Mouse (Mus musculus) lung, adult 18-20 months (tissue): ENCODE data around the gene Hmg20b.

ENCODE experiments used
- DNase-seq, 2 experiments: peaks; one replicate each; pipeline ENCODE4 v3.0.0; 2022; ENCODE audit warnings: mixed read lengths in 2 of 2

Hmg20b gene

DNA sequence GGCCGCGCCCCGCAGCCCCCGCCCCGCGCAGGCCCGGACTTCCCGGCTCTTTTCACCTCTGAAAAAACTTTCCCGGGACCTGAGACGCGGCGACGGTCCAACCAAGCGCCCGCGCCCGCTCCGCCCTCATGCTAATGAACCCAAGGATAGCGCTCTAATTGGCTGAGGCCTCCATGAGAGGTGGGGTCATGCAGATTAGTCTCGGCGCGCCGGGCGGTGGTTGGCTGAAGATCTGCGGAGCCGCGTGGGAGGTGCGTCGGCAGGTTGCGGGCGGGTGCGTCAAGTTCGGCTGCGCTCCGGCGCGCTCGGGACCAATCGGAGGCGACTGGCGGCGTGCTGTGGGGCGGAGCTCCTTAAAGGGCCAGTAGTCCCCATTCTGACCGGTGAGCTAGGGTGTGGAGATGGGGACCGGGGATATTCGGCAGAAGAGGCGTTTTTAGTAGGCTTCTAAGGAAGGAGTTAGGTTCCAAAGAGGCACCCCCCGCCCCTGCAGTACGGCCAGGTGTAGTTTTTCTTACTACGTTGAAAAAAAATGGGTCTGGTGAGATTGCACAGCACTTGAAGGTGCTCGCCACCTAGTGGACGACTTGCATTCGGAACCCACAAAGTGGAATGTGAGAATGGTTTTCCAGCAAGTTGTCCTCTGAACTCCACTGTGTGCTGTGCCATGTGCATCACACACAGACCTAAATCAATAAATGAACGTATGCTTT lies at the start of gene Hmg20b:
Gene Hmg20b (minus strand): TSS at position 130 of the 713 bp plus-strand sequence.
- peak; percentile 100 for DNase-seq

DNA sequence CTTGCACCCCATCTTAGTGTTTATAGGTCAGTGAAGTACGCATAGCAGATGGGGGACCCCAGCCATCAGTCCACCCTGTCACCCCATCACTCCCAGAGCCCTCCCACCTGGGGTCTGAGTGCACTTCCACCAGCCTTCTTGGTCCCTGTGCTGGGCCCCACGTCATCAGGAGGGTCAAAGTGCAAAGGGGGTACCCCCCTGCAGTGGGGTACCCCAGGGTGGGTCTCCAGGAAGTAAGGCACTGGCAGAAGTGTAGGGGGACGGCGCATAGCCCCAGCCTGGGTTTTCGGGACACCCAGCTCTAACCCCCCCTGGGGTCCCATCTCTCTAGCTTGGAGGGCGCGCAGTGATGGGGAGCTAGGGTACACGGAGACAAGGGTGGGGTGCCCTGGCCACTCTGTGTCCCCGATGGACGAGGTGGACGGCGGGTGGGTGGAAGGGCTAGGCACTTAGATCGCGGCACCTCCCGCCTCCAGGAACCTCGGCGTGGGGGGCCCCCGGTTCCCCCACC lies 49.6 kb upstream of the Hmg20b start:
- DNase-seq = no peak

DNA sequence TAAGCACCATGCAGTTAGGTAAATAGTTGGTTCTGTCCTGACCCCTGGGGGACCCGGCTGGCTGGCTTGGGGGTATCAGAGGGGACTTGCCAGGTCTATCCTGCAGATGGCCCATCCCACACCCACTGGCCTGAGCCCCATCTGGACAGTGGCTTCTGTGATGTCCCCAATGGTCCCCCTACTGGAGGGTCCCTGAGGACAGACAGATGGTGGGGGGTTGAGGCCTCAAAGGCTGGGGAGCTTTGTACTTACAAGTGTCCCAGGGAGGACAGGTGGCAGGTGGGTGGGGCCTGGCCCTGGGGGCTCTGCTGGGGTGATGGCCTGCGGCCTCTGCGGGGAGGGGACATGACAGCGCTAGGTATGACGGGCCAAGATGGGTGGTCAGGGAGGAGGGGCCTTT lies 49.0 kb upstream of the Hmg20b start:
- DNase-seq = no peak

DNA sequence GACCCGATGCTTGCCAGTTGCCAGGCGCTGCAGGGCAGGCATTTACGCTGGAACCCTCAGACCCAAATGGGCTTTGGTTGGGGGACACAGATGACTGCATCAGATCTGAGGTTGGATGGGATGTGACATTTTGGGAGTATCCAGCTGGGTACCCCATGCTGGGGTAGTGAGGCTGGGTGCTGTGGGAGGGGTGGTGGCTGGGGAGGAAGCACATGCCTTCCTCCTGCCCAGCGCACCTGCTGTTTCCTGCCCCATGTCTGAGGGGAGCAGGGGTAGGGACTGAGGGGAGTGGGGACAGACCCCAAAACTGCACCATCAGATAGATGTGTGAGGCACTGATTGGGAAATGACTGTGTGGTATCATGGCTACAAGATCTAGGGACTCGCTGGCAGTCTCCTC lies 46.5 kb upstream of the Hmg20b start:
- DNase-seq = no peak

DNA sequence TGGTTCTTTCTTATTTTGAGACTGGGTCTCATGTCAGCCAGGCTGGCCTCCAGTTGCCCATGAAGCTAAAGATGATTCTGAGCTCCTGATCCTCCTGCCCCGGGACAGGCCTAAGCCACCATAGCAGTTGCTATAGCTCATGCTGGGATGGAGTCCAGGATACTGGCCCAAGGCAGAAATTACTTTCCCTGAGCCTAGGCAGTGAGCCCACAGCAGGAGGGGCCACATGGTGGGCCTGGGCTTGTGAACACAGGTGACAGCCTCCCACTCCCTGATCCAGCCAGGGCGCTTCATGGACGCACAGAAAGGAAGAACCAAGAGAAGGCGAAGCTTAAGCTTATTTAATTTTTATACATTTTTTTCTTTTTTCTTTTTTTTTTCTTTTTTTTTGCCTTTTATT lies 45.6 kb upstream of the Hmg20b start:
- DNase-seq = no peak

DNA sequence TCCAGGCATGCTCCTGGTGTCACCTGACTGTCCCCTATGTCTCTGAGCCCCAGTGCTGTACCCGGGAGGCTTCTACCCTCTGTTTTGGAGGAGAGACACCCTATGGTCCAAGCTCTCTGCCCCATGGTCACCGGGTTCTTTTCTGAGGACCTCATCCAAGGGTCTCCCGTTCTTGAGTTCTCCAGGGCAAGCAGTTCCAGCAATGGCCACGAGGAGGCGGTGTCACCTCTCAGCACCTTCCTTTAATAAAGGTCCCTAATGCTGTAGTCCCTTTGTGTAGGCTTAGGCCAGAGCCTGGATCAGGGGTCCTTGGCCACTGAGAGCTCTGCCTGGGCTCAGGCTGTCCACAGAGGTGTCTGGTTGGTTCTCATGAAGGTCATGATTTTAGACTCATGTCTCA lies 44.8 kb upstream of the Hmg20b start:
- peak in 1 of 2 experiments; percentile 71 for DNase-seq

DNA sequence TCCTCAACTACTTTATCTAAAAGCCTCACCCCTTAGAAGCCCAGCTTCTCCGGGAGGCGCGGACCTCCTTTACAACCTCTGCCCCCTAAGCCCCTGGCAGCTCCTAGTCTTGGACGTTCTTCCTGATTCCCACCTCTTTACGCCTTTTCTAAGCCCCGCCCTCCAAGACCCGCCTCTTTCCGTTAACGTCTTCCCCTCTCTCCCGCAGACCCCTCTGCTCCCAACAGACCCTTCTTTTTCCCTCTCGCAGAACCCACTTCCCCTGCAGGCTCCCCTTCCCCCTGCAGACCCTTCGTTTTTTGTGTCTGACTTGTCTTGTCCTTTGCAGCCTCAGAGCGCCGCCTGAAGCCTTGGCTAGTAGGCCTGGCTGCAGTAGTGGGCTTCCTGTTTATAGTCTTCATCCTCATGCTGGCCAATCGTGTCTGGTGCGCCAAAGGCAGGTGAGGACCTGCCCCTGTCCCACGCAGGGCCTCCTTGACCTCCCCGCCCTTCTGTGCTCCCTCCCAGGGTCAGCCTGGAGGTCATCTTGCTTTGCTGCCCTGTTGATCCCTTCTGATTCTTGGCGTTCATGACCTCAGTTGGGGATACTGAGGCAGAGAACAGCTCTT lies 43.3 kb upstream of the Hmg20b start:
- DNase-seq = no peak

DNA sequence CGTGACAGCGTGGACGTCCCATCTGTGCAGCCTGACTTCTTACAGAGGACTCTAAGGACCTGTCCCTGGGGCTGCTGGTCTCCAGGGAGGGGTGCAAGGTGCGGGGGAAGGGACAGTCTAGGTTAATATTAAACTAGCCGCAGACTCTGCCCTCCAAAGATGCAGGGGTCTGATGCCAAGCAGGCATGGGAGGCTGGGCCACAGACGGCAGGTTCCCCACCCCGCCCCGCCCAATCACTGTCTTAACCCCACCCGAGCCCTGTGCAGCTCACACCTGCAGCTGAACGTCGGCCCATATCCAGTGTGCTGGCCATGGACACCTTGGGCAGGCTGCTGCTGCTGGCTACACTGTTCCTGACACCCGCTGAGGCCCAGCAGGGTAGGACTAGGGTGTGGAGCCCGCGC lies 42.5 kb upstream of the Hmg20b start, which contains the start of gene Smim24:
Gene Smim24 (plus strand): TSS at position 271 of the 405 bp plus-strand sequence.
- DNase-seq = no peak

DNA sequence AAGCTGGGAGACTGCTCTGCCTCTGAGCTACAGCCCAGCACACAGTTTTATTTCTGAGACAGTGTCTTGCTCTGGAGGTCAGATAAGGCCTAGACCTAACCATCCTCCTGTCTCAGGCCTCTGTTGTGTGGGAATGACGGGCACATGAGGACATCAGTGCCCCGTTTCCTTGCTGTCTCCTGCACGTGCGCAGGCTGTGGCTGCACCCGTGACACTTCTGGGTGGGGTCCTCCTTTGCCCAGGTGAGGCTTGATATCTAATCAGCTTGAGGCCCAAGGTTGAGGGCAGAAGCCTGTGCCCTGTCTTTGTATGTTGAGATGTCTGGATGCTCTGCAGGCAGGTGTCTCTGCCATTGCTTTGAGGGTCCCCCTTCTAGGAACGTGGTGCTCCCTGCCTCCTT lies 42.0 kb upstream of the Hmg20b start:
- DNase-seq = no peak

DNA sequence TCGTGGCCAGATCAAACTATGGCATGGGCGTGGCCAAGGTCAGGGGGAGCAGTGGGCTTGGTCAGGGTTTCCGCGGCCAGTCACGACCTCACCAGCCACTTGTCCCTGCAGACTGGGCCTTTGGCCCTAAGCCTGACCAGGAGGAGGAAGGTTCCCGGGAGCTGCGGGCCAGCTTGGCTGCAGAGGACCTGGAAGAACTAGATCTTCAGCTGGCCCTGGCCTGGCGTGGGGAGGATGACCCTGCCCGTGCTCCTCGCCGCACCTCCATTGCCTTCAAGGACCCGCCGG lies 40.3 kb upstream of the Hmg20b start:
- DNase-seq = peak in 1 of 2 experiments; percentile 8

DNA sequence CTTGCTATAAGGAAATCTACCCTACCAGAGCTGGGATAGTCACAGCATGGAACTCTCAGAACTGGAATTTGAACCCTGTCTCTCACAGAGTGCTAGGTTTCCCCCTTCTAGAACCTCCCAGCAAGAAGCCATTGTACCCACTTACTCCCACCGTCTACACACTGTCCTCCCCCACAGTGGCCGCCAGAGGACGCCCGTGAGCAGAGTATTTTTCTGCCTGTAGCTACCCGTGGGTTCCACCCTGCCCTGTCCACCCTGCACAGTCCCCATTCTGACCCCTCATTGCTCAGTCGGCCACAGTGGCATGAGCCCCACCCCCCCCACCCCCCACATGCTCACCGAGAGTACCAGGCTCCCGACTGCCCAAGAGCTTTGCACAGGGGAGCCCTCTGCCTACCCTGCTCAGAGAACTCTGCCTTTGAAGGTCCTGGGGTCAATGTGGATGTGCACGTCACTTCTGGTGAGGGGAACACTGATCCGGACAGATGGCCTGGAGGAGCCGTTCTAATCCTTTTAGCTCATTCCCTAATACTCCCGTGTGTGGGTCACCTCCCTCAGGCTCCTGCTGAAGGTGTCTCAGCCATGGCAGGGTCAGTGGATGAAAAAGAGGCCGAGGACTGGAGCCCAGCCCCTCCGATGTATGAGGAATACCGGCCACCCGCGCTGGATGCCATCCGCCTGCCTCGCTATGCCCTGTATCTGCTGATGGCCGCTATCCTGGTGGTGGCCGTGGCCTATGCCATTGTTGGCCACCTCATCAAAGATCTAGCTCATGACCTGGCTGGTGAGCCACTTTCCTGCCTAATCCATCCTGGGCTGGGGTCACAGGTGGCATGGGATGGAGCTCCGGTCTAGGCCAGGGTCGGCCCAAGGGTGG lies 39.8 kb upstream of the Hmg20b start:
- peak; percentile 74 to 77 for DNase-seq

DNA sequence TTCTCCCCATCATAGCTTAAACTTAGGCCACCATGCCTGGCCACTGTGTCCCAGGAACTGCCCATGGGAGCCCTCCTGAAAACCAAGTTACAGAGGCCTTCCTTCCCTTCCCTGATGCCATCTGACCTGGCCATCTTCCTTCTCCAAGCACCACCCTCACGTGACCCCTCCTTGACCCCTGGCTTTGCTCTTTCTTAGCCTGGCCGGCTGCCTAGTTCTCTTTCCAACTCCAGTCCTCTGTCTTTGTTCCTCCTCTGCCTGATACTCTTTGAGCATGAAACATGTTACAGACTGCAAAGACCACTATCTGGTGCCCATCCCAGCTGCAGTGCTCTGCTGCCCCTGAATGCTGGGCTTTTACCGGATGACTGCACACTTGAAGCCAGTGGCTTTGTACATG lies 39.1 kb upstream of the Hmg20b start:
- DNase-seq = peak in 1 of 2 experiments; percentile 50

DNA sequence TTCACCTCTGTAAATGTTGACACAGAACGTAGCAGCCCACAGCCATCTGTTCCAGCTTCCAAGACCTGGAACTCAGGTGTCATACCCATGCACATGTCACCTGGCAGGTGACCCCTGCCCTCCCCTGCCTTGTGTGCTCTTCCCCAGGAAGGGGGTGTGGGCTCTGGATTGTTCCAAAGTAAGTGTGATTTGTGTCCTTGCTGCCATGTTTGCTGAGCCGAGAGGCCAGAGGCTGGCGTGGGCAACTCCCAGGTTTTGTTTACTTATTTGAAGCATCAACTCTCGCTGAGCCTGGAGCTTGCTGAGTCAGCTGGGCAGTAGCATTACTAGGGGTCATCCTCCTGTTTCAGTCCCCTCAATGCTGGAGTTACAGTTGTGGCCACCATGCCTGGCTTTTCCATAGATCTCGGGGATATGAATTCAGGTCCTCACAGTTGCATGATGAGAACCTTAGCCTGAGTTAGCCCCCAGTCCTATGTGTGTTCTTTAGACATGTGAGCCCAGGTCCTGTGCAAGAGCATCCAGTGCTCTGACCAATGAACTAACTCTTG lies 38.3 kb upstream of the Hmg20b start, which contains the start of gene Gm48552:
Gene Gm48552 (plus strand): TSS at position 501 of the 551 bp plus-strand sequence.
- DNase-seq = no peak

DNA sequence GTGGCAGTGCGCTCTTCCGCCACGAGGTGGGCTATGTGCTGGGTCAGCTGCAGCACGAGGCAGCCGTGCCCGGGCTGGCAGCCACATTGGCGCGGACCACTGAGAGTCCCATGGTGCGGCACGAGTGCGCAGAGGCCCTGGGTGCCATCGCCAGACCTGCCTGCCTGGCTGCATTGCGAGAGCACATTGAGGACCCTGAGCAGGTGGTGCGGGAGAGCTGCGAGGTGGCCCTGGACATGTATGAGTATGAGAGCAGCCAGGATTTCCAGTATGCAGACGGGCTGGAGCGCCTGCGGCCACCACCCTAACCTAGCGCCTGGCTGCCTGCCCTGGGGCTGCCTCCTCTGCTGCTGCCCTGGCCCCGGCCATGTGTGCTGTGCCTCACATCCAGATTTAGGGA lies 37.4 kb upstream of the Hmg20b start:
- no peak for DNase-seq

DNA sequence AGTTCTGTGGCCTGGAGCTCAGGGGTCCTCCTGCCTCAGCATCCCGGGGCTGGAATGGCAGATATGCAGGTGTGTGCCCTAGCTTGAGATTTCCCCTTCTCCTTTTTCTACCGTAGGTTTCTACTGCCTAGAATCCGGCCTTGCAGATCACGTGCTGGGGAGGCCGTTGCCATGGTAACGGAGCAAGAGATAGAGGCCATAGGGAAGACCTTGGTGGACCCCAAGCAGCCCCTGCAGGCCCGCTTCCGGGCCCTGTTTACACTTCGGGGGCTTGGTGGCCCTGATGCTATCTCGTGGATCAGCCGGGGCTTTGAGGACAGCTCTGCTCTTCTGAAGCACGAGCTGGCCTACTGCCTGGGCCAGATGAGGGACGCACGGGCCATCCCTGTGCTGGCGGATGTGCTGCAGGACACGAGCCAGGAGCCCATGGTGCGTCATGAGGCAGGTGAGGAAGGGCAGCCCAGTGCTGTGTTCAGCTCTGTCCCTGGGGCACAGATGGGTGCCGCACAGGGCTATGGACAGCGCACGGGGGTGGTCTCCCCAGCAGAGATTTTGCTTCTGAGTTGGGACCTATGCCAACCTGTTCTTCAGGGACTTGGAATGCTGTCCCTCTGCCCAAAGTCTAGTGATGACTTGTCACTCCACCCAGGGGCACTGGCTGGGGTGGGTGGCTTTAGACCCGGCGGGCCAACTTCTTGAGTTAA lies 35.5 kb upstream of the Hmg20b start:
- DNase-seq = no peak

DNA sequence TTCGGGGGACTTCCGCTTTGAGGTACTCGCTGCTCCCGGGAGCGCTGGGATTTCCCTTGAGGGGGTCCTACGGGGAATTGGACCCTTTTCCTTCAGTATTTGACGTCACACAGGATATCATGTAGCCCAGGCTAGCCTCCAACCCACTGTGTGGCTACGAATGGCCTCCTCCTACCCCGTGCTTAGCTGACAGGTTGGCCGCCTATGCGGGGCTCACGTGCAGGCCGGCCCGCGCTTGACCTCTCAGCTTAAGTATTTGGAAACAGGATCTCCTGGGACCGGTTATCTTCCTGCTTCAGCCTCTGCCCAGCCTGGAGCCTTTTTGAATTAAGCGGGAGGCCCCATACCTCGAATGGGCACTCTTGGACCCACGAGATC lies 34.3 kb upstream of the Hmg20b start:
- DNase-seq = no peak

DNA sequence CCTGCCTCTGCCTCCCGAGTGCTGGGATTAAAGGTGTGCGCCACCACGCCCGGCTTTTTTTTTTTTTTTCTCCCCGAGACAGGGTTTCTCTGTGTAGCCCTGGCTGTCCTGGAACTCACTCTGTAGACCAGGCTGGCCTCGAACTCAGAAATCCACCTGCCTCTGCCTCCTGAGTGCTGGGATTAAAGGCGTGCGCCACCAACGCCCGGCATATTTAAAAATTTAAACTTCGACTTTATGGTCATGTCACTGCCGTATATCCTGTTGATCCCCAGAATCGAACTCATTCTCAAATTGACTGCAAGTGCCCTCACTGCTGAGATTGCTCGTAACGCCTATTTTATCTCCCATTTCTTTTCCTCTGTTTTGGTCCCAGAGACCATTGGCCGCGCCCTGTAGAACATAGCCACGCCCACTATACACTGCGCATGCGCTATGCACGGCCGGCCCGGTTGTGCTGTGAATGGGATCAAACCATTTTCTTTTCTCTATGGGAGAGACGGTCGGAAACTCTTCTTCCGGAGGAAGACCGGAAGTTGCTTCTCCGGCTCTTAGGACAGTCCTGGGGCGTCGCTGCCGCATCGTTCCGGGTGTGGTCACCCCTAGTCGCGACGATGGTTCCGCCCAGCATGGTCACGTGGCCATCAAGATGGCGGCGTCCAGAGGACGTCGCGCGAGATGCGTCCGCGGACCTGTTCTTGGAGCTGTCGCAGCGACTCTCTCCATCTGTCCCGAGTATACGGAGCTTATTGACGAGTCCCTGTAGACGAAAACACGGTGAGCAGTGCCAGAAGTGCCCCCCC lies 33.7 kb upstream of the Hmg20b start, which contains the start of the genes Dohh and Gm48551:
Gene Dohh (plus strand): TSS at position 627 of the 803 bp plus-strand sequence.
Gene Gm48551 (plus strand): TSS at position 665 of the 803 bp plus-strand sequence.
- DNase-seq = peak; percentile 98 to 99

DNA sequence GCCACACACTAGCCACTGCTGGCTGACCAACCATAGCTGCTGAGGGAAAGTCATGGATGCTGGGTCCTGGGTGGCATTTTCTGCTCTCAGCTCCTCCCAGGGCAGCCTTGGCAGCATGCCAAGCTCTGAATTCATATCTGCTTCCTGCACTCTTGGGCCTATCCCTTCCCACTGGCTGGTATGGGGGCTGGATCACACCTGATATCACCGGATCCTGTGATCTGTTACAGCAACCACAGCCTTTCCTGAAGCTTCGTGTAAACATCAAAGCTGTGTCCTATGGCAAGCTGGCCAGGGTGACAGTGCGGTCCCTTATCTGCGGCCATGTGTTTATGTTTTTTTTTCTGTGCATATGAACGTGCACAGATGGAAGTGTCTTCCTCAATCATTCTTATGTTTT lies 31.8 kb upstream of the Hmg20b start:
- DNase-seq = peak; percentile 62 to 66

DNA sequence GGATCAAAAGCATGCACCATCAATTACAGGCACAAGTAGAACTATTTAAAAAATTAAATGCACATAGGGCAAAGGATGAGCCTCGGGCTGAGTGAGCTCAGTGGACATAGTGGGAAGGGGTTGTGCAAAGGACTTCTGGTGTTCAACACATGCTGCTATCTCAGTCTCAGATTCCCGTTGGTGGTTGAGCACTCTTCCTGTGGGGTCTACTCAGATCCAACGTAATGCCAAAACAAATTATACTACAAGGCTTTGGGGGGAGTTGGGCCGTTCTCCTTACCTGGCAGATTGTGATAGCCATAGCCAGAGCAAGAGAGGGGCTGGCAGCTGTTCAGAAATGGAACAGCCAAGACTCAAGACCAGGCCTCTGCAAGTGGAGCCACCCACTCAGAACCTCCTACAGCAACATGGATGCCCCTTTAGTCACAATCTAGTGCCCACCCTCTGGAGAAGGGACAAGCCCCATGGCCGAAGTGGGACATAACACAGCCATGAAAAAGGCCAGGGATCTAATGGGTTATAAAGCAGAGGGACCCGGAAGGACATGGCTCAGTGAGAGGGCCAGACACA lies 29.6 kb upstream of the Hmg20b start:
- DNase-seq = no peak

DNA sequence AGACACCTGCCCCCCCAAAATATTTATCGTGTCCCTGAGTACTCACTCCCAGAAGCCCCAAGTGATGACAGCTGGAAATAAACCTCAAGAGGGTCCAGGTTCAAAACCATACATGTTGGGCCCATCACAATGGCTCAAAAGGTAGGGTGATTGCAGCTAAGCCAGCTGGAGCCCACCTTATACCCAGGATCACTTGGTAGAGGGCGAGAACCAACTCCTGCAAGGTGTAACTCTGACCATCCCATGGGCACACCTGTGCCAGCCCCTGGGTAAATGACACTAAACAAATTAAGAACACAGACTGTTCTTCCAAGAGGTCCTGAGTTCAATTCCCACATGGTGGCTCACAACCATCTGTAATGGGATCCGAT lies 28.9 kb upstream of the Hmg20b start:
- no peak for DNase-seq

DNA sequence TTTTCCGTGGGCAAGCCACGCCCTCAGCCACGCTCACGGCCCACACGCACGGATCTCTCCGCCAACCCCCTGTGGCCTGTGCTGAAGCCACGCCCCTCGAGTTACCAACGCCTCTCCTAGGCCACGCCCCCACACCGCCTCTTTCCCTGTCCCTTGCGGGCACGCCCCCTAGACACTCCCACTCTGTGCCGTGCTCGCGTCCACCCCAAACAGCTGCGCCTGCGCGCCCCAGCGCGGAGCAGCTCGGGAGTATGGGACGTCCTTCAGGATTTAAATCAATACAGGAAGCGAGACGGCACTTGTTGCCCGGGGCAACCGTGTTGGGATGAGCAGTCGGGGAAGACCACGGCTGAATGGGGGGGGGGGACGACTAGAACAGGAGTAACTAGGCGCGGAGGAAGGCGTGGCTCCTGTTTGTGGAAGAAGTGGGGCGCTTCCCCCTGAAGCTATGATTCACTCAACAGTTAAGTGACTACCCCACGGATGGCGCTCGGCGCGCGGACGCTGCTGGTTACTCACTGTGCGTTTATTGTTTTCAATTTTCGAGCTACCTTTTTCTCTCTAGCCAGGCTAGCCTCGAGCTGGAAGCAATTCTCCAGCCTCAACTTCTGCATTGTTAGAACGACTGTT lies 28.4 kb upstream of the Hmg20b start:
- DNase-seq = peak; percentile 100
